ENCODE assay signal across 15 mouse cellular contexts in genomic region chr15:78769064-78769463, GRCm38 (mm10). TPM values are rescaled to one million over a fixed set of nuclear protein-coding genes. Genes with fewer than 3 reads are reported as not detected.
DNase-seq lines count a peak whose midpoint lies in the region; ATAC-seq and TF ChIP-seq lines count a peak whose summit lies in the region.
"Had no signal": no experiment of that assay in that cellular context is flagged by ENCODE, and none has a peak within 500 bp of the region (broad histone marks: within the 10 kb centered on the region; RNA-seq: fewer than 3 reads in every experiment).

No protein-coding gene starts in this region.

- H3K27me3 ChIP-seq in kidney, postnatal 0 days (ENCODE audit: insufficient read depth, low read length): no peaks in the 10 kb centered on the region
- H3K27me3 ChIP-seq in CH12.LX (replicated peaks): no peaks in the 10 kb centered on the region
- H3K27me3 ChIP-seq in G1E (ENCODE audit: insufficient read depth, low read length): peaks cover 2% of the 10 kb centered on the region; the same call in 1 of the 2 replicates

- 87% methylated on average over 4 of the region's 4 CpGs for WGBS in kidney, postnatal 0 days

- no peak for DNase-seq in kidney, postnatal 0 days (ENCODE audit: low spot score)
- DNase-seq in kidney, postnatal 4 days: no peak
- DNase-seq in CH12.LX (ENCODE audit: extremely low read depth) (no peak), G1E (ENCODE audit: low spot score) (no peak)
- DNase-seq in induced T-regulatory cell, adult 2 months (ENCODE audit: low read depth): peak; percentile 41
- DNase-seq in testis, postnatal 14 days (ENCODE audit: low spot score): no peak
- no peak for DNase-seq in adrenal gland, adult 18-20 months (ENCODE audit: low spot score in 2 of 2)
- DNase-seq: adrenal gland, postnatal 14 days; heart, adult 11 months; heart, postnatal 4 days; left cerebral cortex, postnatal 4 days; lung, adult 2 months; thymus, postnatal 36 days had no signal

- no peak for TF ChIP-seq EP300 in CH12.LX (IDR thresholded peaks at IDR 0.05; ENCODE audit: low read length)

- H3K4me1 ChIP-seq in kidney, postnatal 0 days (replicated peaks; ENCODE audit: insufficient read depth, low read length): no peaks in the 10 kb centered on the region
- H3K4me1 ChIP-seq in CH12.LX (ENCODE audit: control insufficient read depth in 1 of 2, insufficient read depth in 2 of 2) (peaks cover 11 to 34% of the 10 kb centered on the region in 2 experiments), G1E (ENCODE audit: insufficient read depth, low read depth, low read length) (no peaks in the 10 kb centered on the region)

- dilution Hi-C loops in CH12.LX (cut with MboI; ENCODE audit: extremely low pct_ligation_motif_present, extremely low pct_unique_long_range_greater_than_20kb, low sequenced_read_pairs): no loop called here

- H3K27ac ChIP-seq in kidney, postnatal 0 days: no peak overlapping the region
- H3K27ac ChIP-seq in CH12.LX (ENCODE audit: insufficient read depth, low read depth): no peak overlapping the region

- H3K4me3 ChIP-seq in kidney, postnatal 0 days (replicated peaks; ENCODE audit: low read depth, low read length): no peak overlapping the region
- no peak overlapping the region for H3K4me3 ChIP-seq in CH12.LX (replicated peaks in 1 of 3; ENCODE audit: low read depth in 2 of 3, low read length in 2 of 3, poor library complexity in 1 of 3)
- no peak overlapping the region for H3K4me3 ChIP-seq in G1E (ENCODE audit: low read depth, low read length)

- H3K9me3 ChIP-seq in kidney, postnatal 0 days (replicated peaks; ENCODE audit: low read length): no peaks in the 10 kb centered on the region
- H3K9me3 ChIP-seq in CH12.LX (replicated peaks; ENCODE audit: low read length): peaks cover 10% of the 10 kb centered on the region
- peaks cover 10% of the 10 kb centered on the region for H3K9me3 ChIP-seq in G1E (replicated peaks)

- H3K36me3 ChIP-seq in kidney, postnatal 0 days (ENCODE audit: insufficient read depth, low read length): no peaks in the 10 kb centered on the region
- H3K36me3 ChIP-seq in CH12.LX (replicated peaks in 1 of 2; ENCODE audit: control insufficient read depth in 1 of 2, insufficient read depth in 1 of 2, low read length in 1 of 2) (peaks cover 23 to 70% of the 10 kb centered on the region in 2 experiments), G1E (replicated peaks) (no peaks in the 10 kb centered on the region)

- no peak for TF ChIP-seq RAD21 in CH12.LX (IDR thresholded peaks at IDR 0.05; ENCODE audit: low read depth, low read length)

- in situ Hi-C loops in CH12.LX (cut with MboI; ENCODE audit: low pct_ligation_motif_present, low pct_unique_long_range_greater_than_20kb, low sequenced_read_pairs): no loop called here

- no peak for ATAC-seq in kidney, postnatal 0 days (replicated peaks; ENCODE audit: low FRiP score, low read depth)
- ATAC-seq in G1E (ENCODE audit: extremely low read depth, insufficient number of reproducible peaks, low FRiP score, poor library complexity, severe bottlenecking): no peak
- ATAC-seq: CD4-positive, CD25-positive, alpha-beta regulatory T cell, adult 4 months had no signal

- H3K9ac ChIP-seq in kidney, postnatal 0 days (ENCODE audit: low read depth, low read length): no peak overlapping the region
- no peak overlapping the region for H3K9ac ChIP-seq in CH12.LX (ENCODE audit: insufficient read depth, low read depth)

- TF ChIP-seq CTCF in kidney, postnatal 0 days (IDR thresholded peaks at IDR 0.05; ENCODE audit: low read depth): peak; percentile 42
- TF ChIP-seq CTCF in CH12.LX (conservative IDR thresholded peaks at IDR 0.05 in 1 of 2, IDR thresholded peaks at IDR 0.05 in 1 of 2; ENCODE audit: low read depth in 2 of 2, low read length in 2 of 2) (peak; percentile 32 to 59; a peak in 2 of 4 replicates), G1E (IDR thresholded peaks at IDR 0.05; ENCODE audit: low read depth, low read length) (peak; percentile 14; the same call in 1 of the 2 replicates)

- H3K4me2 ChIP-seq in kidney, postnatal 0 days (ENCODE audit: low read length): no peak overlapping the region
- H3K4me2 ChIP-seq in CH12.LX (ENCODE audit: insufficient read depth, low read depth, poor library complexity, severe bottlenecking): no peak overlapping the region

- peaks cover 11% of the 10 kb centered on the region for H3K79me2 ChIP-seq in CH12.LX (replicated peaks; ENCODE audit: control insufficient read depth, extremely low read depth, insufficient read depth, poor library complexity, severe bottlenecking)

- no peak for TF ChIP-seq POLR2A in CH12.LX (IDR thresholded peaks at IDR 0.05; ENCODE audit: low read depth, low read length)

TF ChIP-seq in CH12.LX, 34 proteins besides CTCF, POLR2A, EP300 and RAD21:
- TF ChIP-seq MYC (IDR thresholded peaks at IDR 0.05; ENCODE audit: low read depth, low read length): no peak
- no peak for TF ChIP-seq POLR2AphosphoS2 (IDR thresholded peaks at IDR 0.05; ENCODE audit: low read depth, low read length)
- no peak for TF ChIP-seq PAX5 (IDR thresholded peaks at IDR 0.05; ENCODE audit: low read length)
- no peak for TF ChIP-seq HCFC1 (IDR thresholded peaks at IDR 0.05; ENCODE audit: low read depth, low read length)
- no peak for TF ChIP-seq TCF12 (IDR thresholded peaks at IDR 0.05; ENCODE audit: low read depth, low read length)
- TF ChIP-seq JUN (IDR thresholded peaks at IDR 0.05; ENCODE audit: insufficient read depth, low read depth, low read length): no peak
- TF ChIP-seq ZNF384 (IDR thresholded peaks at IDR 0.05; ENCODE audit: low read depth, low read length): peak; percentile 69
- TF ChIP-seq IRF4 (IDR thresholded peaks at IDR 0.05; ENCODE audit: low read depth, low read length): no peak

RNA-seq across cellular contexts. Expression of gene Mfng, which starts 4.2 kb away (rescaled TPM):
- polyA plus RNA-seq in kidney, postnatal 0 days (2015; fragmentation: Nextera tagmentation; extraction: Ambion mirVana): 18.8 and 18.9 TPM in 2 replicates
- total RNA-seq in CH12.LX (2012; rRNA removed) (35.2 and 43.2 TPM in 2 replicates), CH12.LX (2014; rRNA removed) (46.5 and 52.5 TPM in 2 replicates), G1E (2014; fragmentation: Nextera tagmentation) (not detected in 2 replicates), G1E (2017) (not detected in 2 replicates)
- polyA plus RNA-seq in CH12.LX (2012; ENCODE audit: insufficient read length, low read depth) (57.7 and 63.7 TPM in 2 replicates), G1E (2012) (not detected in 2 replicates)
- 10 to 100 TPM; 11.8 to 21.4 TPM for total RNA-seq in adrenal gland, adult 18-20 months (2021)

RNA-seq across cellular contexts. Expression of gene Card10, which starts 33.8 kb away (rescaled TPM):
- 8.2 and 9.2 TPM in 2 replicates for polyA plus RNA-seq in kidney, postnatal 0 days (2015; fragmentation: Nextera tagmentation; extraction: Ambion mirVana)
- total RNA-seq in CH12.LX (2012; rRNA removed) (0.08 TPM in 1 of 2 replicates, not detected in the other), CH12.LX (2014; rRNA removed) (not detected in 2 replicates), G1E (2014; fragmentation: Nextera tagmentation) (not detected in 2 replicates), G1E (2017) (not detected in 2 replicates)
- polyA plus RNA-seq in CH12.LX (2012; ENCODE audit: insufficient read length, low read depth) (not detected in 2 replicates), G1E (2012) (not detected in 2 replicates)
- 1 to 10 TPM; 5.6 to 8.1 TPM for total RNA-seq in adrenal gland, adult 18-20 months (2021)
- total RNA-seq: megakaryocyte-erythroid progenitor cell, adult 5-6 weeks had no signal
- polyA plus RNA-seq: CD4-positive, CD25-positive, alpha-beta regulatory T cell, adult 4 months had no signal

RNA-seq across cellular contexts. Expression of gene Elfn2, which starts 50.5 kb away (rescaled TPM):
- 0.10 and 0.13 TPM in 2 replicates for polyA plus RNA-seq in kidney, postnatal 0 days (2015; fragmentation: Nextera tagmentation; extraction: Ambion mirVana)
- total RNA-seq in CH12.LX (2012; rRNA removed): not detected in 2 replicates
- not detected in 2 replicates for total RNA-seq in CH12.LX (2014; rRNA removed)
- 0.06 TPM in 1 of 2 replicates, not detected in the other for polyA plus RNA-seq in CH12.LX (2012; ENCODE audit: insufficient read length, low read depth)
- not detected in 2 replicates for total RNA-seq in G1E (2014; fragmentation: Nextera tagmentation)
- total RNA-seq in G1E (2017): 0.05 TPM in 1 of 2 replicates, not detected in the other
- not detected in 2 replicates for polyA plus RNA-seq in G1E (2012)
- total RNA-seq in adrenal gland, adult 18-20 months (2021): 1 to 10 TPM; 1.8 to 3.4 TPM
- total RNA-seq: megakaryocyte-erythroid progenitor cell, adult 5-6 weeks had no signal

Comparison
In these comparisons a context has a peak if more than half of its experiments do, and no peak if none do; other contexts are left out.
1. RNA of gene Mfng, which starts 4.2 kb away (total RNA-seq): 35.2 to 52.5 TPM in CH12.LX and 11.8 to 21.4 TPM in adrenal gland, adult 18-20 months; not detected in G1E; every median in the first group is over 10 times any median in the second.
2. RNA of gene Card10, which starts 33.8 kb away (total RNA-seq): 5.6 to 8.1 TPM in adrenal gland, adult 18-20 months; 0.08 TPM in CH12.LX and not detected in G1E; every median in the first group is over 4 times any median in the second.
3. Peak in every context shown above with its lines, with median percentiles within 50 percentile points of each other: CTCF ChIP-seq.